Mouse (Mus musculus): ENCODE measurements around the gene Pole3.

GRCm38 (mm10) chr4:62566530-62566929, 41.7 kb upstream of the Pole3 start:
- TF ChIP-seq EP300 (IDR thresholded peaks at IDR 0.05; ENCODE audit: low read depth) (no peak), CTCF (IDR thresholded peaks at IDR 0.05; ENCODE audit: low read depth) (no peak)
